Comparison of ENCODE assay signal across 21 mouse cellular contexts in genomic region chr5:115724422-115724821, GRCm38 (mm10). TPM values are rescaled to one million over a fixed set of nuclear protein-coding genes. Genes with fewer than 3 reads are reported as not detected.
DNase-seq lines count a peak whose midpoint lies in the region; ATAC-seq and TF ChIP-seq lines count a peak whose summit lies in the region.
"Had no signal": no experiment of that assay in that cellular context is flagged by ENCODE, and none has a peak within 500 bp of the region (broad histone marks: within the 10 kb centered on the region; RNA-seq: fewer than 3 reads in every experiment).

No protein-coding gene starts in this region.

- TF ChIP-seq CTCF in layer of hippocampus, adult 2 months (conservative IDR thresholded peaks at IDR 0.05) = no peak

- H3K27ac ChIP-seq in layer of hippocampus, adult 2 months = peak overlapping the region; percentile 68; the same call in 1 of the 2 replicates
- H3K27ac ChIP-seq: embryonic facial prominence, embryonic 12.5 days; embryonic facial prominence, embryonic 15.5 days; heart, adult 2 months; heart, embryonic 10.5 days; hindbrain, embryonic 12.5 days; hindbrain, embryonic 15.5 days had no signal

- peak; percentile 85 for ATAC-seq in frontal cortex, adult (ENCODE audit: low TSS enrichment)
- ATAC-seq: activated CD4-positive, CD25-positive, alpha-beta regulatory T cell, adult 4 months; forebrain, embryonic 14.5 days; forebrain, postnatal 0 days had no signal

- no peak overlapping the region for H3K4me3 ChIP-seq in layer of hippocampus, adult 2 months
- H3K4me3 ChIP-seq: embryonic facial prominence, embryonic 12.5 days; embryonic facial prominence, embryonic 15.5 days; heart, adult 2 months; heart, embryonic 10.5 days; hindbrain, embryonic 12.5 days; hindbrain, embryonic 15.5 days had no signal

- DNase-seq in frontal cortex, postnatal 25 days (ENCODE audit: low spot score in 2 of 2) = no peak
- no peak for DNase-seq in layer of hippocampus, adult 2 months (ENCODE audit: low spot score in 2 of 2)
- no peak for DNase-seq in layer of hippocampus, adult 11-12 months (ENCODE audit: low spot score)
- peak; percentile 36 to 43 for DNase-seq in right cerebral cortex, adult 2 months (ENCODE audit: low spot score in 2 of 2)
- DNase-seq in right cerebral cortex, postnatal 25 days = no peak
- DNase-seq: adrenal gland, adult 8-10 months; adrenal gland, postnatal 25 days; cerebellum, adult 18-20 months; cerebellum, adult 9-10 months; cerebellum, postnatal 25 days; forebrain, postnatal 0 days; gastrocnemius, postnatal 25 days; heart, adult 2 months had no signal

RNA-seq across cellular contexts. Expression of gene Bicdl1, which starts 7.0 kb away (rescaled TPM):
- total RNA-seq in layer of hippocampus, adult 2 months (2021) = 100 to 1,000 TPM; 123 to 125 TPM

Comparison
In these comparisons a context has a peak if more than half of its experiments do, and no peak if none do; other contexts are left out.
1. DNase-seq: peak in right cerebral cortex, adult 2 months (2 of 2); none in frontal cortex, postnatal 25 days (0 of 2), layer of hippocampus, adult 2 months (0 of 2), layer of hippocampus, adult 11-12 months (single experiment) and right cerebral cortex, postnatal 25 days (single experiment).